Mouse (Mus musculus) midbrain, embryonic 11.5 days (tissue): ENCODE results near the gene Vps13d. TPM values are rescaled to one million over a fixed set of nuclear protein-coding genes. Genes with fewer than 3 reads are reported as not detected.

ENCODE experiments used
- ATAC-seq: fragments of 200-750 bp; cut with Nextera tagmentation; 2 replicates; pipeline ENCODE4 v1.8.0; 2017; ENCODE audit warnings: moderate TSS enrichment, moderate library complexity; ENCODE audit not compliant: low FRiP score
- DNase-seq: peaks from one replicate; pipeline ENCODE4 v3.0.0; 2015; ENCODE audit warnings: low spot score; ENCODE audit errors: missing footprints
- H3K27ac ChIP-seq: fragments of 300-500 bp; sonication (generic); 2 replicates; pipeline ENCODE4 v1.5.1; 2014; ENCODE audit warnings: low read depth, low read length
- H3K27me3 ChIP-seq: fragments of 300-500 bp; sonication (generic); 2 replicates; pipeline ENCODE4 v1.6.1; 2014; ENCODE audit warnings: mild to moderate bottlenecking, low read length, moderate library complexity, mixed read lengths; ENCODE audit not compliant: control insufficient read depth, insufficient read depth
- H3K36me3 ChIP-seq: fragments of 300-500 bp; sonication (generic); 2 replicates; pipeline ENCODE4 v1.6.1; 2014; ENCODE audit warnings: mild to moderate bottlenecking, low read length, moderate library complexity, mixed read lengths; ENCODE audit not compliant: control insufficient read depth, insufficient read depth
- H3K4me1 ChIP-seq: fragments of 300-500 bp; sonication (generic); 2 replicates; pipeline ENCODE4 v1.6.1; 2014; ENCODE audit warnings: low read length; ENCODE audit not compliant: control insufficient read depth, insufficient read depth
- H3K4me2 ChIP-seq: fragments of 300-500 bp; sonication (generic); 2 replicates; pipeline ENCODE4 v1.6.1; 2014; ENCODE audit warnings: mild to moderate bottlenecking, moderate library complexity
- H3K4me3 ChIP-seq: fragments of 300-500 bp; sonication (generic); 2 replicates; pipeline ENCODE4 v1.5.1; 2014; ENCODE audit warnings: low read depth, low read length
- H3K9ac ChIP-seq: fragments of 300-500 bp; sonication (generic); 2 replicates; pipeline ENCODE4 v1.6.1; 2014; ENCODE audit warnings: low read length
- H3K9me3 ChIP-seq: fragments of 300-500 bp; sonication (generic); 2 replicates; pipeline ENCODE4 v1.6.1; 2016; ENCODE audit warnings: low read length; ENCODE audit not compliant: control insufficient read depth
- WGBS: fragments of 180-500 bp; shearing (Covaris S2); extraction: QIAGEN DNeasy Blood & Tissue Kit; methylation state at CpG from one replicate; pipeline ENCODE4 v1.1.7; 2014; 5-methylcytosine and 5-hydroxymethylcytosine counted together
- polyA plus RNA-seq: library from polyadenylated mRNA; unstranded; fragments of >200 nt; fragmentation: Nextera tagmentation; extraction: Ambion mirVana; gene quantifications from 2 replicates; pipeline ENCODE4 v1.2.1, GENCODE M21; 2014

Vps13d gene
- polyA plus RNA-seq, 1 experiment from 2014 or later: 8.7 TPM

DNA sequence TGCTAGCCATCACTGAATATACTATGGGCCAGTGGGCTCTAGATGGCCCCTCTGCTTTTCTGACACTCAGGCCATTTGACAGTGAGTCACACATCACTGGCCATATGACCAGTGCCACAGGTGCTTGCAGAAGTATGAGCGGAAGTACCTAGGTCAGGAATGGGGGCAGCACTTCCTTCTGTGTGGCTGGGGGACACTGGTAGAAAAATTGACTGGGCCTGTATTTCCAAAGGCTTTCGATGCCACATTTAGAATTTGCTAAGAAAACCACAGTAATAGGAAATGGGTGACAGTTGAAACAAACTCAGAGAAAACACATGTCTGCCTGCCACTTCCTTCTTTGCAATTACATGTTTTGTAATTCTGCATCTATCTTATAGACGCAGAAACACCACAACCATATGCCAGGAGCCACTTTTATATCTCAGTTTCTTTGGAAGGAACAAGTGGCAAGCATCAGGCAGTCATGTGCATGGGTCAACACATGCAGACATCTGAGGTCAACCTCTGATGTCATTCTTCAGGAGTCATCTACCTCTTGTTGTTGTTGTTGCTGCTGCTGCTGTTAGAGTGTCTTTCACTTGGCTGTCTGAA lies 175.6 kb downstream of the Vps13d start:
- Histone ChIP-seq H3K4me3 (no peak overlapping the region), H3K9ac (no peak overlapping the region), H3K36me3 (0 out of 2 replicates have a peak, but pooled peaks cover 2% of the 10 kb centered on the region), H3K9me3 (no peaks in the 10 kb centered on the region), H3K27me3 (no peaks in the 10 kb centered on the region), H3K27ac (no peak overlapping the region), H3K4me2 (no peak overlapping the region), H3K4me1 (no peaks in the 10 kb centered on the region)
- WGBS: 93% methylated on average over 3 of the region's 3 CpGs
- DNase-seq (no peak), ATAC-seq (no peak)

DNA sequence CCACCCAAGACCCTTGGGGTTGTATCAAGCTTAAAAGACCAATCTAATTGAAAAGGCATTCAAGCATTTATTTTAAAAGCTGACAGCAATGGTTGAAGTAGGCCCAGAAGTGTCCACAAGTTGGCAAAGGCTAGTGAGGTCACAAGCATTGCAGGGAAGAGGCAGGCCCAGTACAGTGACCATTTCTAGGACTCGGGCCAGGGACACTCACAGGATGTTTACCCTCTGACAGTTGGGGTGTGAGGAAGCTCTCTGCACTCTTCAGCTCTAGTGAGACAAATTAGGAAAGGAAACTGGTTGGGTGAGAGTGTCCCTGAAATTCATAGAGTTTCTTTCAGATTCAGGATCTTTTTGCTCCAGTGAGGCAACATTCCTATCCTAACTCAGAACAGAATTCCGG lies 177.1 kb downstream of the Vps13d start:
- Histone ChIP-seq H3K9me3 (no peaks in the 10 kb centered on the region), H3K4me1 (no peaks in the 10 kb centered on the region), H3K36me3 (0 out of 2 replicates have a peak, but pooled peaks cover 2% of the 10 kb centered on the region), H3K27me3 (no peaks in the 10 kb centered on the region), H3K9ac (no peak overlapping the region), H3K4me3 (no peak overlapping the region), H3K4me2 (no peak overlapping the region), H3K27ac (no peak overlapping the region)
- DNase-seq (no peak), ATAC-seq (no peak)
- 83% methylated on average over 2 of the region's 2 CpGs for WGBS

DNA sequence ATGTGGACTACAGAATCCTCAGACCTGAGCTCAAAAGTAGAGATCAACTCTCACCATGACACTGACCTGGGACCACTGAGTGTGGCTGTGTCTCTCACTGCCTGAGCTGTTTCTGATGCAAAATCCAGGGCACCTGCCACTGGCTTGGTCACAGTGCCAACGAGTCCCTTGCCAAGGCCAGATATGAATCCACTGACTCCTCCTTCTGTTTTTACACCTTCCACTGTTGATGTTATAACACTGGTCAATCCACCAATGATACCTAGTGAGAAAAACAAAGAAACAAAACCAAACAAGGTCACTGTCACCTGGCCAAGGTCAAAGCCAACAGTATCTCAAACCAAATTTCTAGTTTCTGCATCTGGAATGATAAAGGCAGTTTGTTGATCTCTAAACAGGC lies 178.1 kb downstream of the Vps13d start:
- WGBS: 90% methylated on average over 1 of the region's 1 CpGs
- Histone ChIP-seq H3K27ac (no peak overlapping the region), H3K9ac (no peak overlapping the region), H3K9me3 (no peaks in the 10 kb centered on the region), H3K36me3 (0 out of 2 replicates have a peak, but pooled peaks cover 2% of the 10 kb centered on the region), H3K4me2 (no peak overlapping the region), H3K4me3 (no peak overlapping the region), H3K4me1 (no peaks in the 10 kb centered on the region), H3K27me3 (no peaks in the 10 kb centered on the region)
- DNase-seq (no peak), ATAC-seq (no peak)

DNA sequence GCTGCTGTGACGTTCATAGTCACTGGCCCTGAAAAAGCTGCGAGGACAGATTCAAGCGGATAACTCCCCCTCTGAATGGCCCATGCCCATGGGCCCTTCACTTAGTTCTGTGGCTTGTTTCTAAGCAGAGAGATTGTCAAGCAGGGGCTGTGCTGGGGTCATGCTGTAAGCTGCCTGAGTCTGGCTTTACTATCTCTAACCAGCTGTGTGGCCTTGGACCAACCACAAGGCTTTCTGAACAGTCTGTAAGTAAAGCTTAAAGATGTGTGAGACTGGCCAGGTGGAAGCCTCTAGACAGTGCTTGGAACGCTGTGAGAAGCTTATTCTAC lies 180.2 kb downstream of the Vps13d start:
- H3K9ac ChIP-seq: no peak overlapping the region
- no peaks in the 10 kb centered on the region for H3K9me3 ChIP-seq
- 0 out of 2 replicates have a peak, but pooled peaks cover under 1% of the 10 kb centered on the region for H3K36me3 ChIP-seq
- no peaks in the 10 kb centered on the region for H3K4me1 ChIP-seq
- no peak overlapping the region for H3K27ac ChIP-seq
- 97% methylated on average over 4 of the region's 4 CpGs for WGBS
- no peak for DNase-seq
- no peak overlapping the region for H3K4me3 ChIP-seq
- ATAC-seq: no peak
- H3K27me3 ChIP-seq: no peaks in the 10 kb centered on the region
- H3K4me2 ChIP-seq: no peak overlapping the region

DNA sequence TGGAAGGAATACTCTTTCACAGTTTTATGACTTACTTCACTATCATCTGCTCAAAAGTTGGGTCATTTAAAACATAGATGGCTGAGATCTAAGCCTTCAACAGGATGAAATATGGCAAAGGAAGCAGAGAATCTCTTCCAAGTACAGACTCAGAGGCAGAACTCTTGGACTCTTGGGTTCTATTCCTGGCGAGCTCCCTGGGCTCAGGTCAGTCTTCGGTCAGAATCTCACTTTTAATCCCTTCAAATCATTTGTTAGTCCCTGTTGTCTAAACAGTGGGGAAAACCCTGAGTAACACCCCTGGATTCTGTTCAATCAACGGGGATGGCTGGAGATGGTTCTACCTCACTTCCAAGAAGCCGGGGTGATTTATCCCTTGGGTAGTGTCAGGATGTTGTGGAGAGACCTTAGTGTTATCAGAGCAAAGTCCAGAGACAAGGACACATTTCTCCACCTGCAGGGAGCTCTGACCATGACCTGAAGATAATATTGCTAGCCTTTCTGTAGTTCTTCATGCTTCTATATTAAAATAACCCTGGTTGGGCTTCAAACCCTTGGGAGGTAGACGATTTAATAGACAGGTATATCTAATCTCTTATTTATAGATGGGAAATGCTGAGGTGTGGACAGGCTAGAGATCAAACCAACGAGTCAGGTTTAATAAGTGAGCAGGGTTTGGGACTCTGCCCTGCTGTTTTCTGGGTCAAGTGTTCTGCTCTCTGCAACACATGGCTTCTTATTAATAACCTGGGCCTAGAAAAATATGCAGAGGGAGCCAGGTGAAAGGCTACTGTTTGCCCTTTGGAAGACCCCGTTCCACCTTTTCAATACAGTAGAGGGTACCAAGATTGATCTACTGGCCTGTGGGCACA lies 180.8 kb downstream of the Vps13d start:
- no peak overlapping the region for H3K27ac ChIP-seq
- H3K9ac ChIP-seq: no peak overlapping the region
- no peaks in the 10 kb centered on the region for H3K9me3 ChIP-seq

DNA sequence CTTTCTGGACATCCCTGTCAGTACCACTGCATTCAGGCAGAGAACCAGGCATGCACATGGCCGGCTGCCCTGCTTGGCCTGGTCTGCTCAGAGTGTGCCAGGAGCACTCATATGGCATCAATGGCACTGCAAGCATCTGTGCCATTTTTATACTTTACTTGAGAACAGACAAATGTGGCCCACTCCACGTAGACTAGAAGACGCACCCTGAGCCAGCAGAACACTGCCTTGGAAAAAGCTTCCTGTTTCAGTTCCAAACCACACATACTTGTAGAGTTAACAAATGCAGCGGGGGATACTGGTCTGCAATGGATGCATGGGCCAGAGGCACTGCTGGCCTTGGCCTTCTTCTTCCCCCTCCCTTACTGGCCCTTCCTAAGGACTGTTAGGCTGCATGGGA lies 181.6 kb downstream of the Vps13d start:
- Histone ChIP-seq H3K4me3 (no peak overlapping the region), H3K9ac (no peak overlapping the region), H3K27ac (no peak overlapping the region), H3K4me2 (no peak overlapping the region), H3K4me1 (no peaks in the 10 kb centered on the region), H3K27me3 (no peaks in the 10 kb centered on the region), H3K9me3 (no peaks in the 10 kb centered on the region), H3K36me3 (no peaks in the 10 kb centered on the region)
- WGBS: 97% methylated on average over 4 of the region's 4 CpGs
- DNase-seq (peak; percentile 37), ATAC-seq (no peak)

More for the DNA sequence above, 180.8 kb downstream of the Vps13d start:
- ATAC-seq (no peak), DNase-seq (peak; percentile 21)
- Histone ChIP-seq H3K27me3 (no peaks in the 10 kb centered on the region), H3K36me3 (no peaks in the 10 kb centered on the region), H3K4me1 (no peaks in the 10 kb centered on the region), H3K4me2 (no peak overlapping the region), H3K4me3 (no peak overlapping the region)
- WGBS: 93% methylated on average over 7 of the region's 7 CpGs

DNA sequence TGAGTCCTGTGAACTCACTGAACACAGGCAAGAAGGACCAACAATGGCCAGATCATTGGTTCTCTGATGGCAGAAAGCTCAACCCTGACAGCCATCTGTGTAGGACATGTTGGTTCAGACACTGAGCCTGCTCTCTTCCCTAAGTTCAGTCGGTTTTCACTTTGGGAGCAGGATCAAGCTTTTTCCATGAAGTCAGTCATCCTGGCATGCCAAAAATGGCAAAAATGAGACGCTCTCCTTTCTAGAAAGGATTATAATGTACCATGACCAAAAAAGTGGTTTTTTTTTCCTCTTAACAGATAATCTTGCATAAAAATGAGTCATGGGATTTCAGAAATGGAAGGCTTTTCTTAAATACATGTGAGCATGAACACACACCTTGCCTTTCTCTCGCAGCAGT lies 183.6 kb downstream of the Vps13d start:
- no peaks in the 10 kb centered on the region for H3K4me1 ChIP-seq
- 76% methylated on average over 3 of the region's 3 CpGs for WGBS
- DNase-seq (peak; percentile 69), ATAC-seq (no peak)
- H3K4me3 ChIP-seq: no peak overlapping the region
- H3K27ac ChIP-seq: no peak overlapping the region
- no peaks in the 10 kb centered on the region for H3K27me3 ChIP-seq
- H3K9ac ChIP-seq: no peak overlapping the region
- H3K4me2 ChIP-seq: no peak overlapping the region
- H3K9me3 ChIP-seq: no peaks in the 10 kb centered on the region
- no peaks in the 10 kb centered on the region for H3K36me3 ChIP-seq

DNA sequence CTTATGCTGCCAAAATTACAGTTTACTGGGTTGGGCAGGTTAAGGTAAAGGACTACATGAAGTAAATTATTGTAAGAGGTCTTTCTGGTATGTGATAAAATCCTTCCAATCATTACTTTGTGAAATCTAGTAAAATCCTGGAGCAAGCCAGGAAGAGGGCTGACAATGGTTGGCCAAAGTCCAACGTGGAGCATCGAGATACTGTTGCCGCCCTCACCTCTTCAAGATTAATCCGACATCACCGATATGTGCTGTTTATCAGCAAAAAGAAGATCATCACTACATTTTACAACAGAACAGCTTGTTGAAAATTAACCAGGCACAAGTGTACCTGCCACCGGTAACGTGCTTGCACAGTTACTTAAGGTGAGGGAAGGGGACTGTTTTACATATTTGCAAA lies 184.9 kb downstream of the Vps13d start:
- Histone ChIP-seq H3K4me2 (no peak overlapping the region), H3K9ac (no peak overlapping the region), H3K4me1 (no peaks in the 10 kb centered on the region), H3K36me3 (no peaks in the 10 kb centered on the region), H3K27me3 (no peaks in the 10 kb centered on the region), H3K4me3 (no peak overlapping the region), H3K27ac (no peak overlapping the region), H3K9me3 (no peaks in the 10 kb centered on the region)
- ATAC-seq: no peak
- DNase-seq: peak; percentile 17
- 92% methylated on average over 7 of the region's 7 CpGs for WGBS

DNA sequence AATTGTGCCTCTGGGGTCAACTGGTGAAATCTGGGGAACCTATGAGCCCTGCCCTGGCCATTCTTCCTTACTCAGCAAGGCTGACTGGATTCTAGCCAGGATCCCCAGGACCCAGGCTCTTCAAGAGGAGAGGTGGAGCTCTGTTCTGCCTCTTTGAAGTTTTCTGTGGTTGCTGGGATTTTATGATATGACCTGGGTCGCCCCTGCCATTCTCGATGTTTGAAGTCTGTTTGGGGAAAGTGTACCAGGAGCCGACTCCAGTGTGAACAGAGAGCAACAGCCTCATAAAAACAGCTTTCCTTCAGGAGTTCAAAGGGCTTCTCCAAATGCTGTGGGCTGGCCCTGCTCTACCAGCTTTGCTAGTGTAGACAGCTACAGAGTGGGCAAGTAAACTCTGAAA lies 185.4 kb downstream of the Vps13d start:
- H3K36me3 ChIP-seq: no peaks in the 10 kb centered on the region

More for the DNA sequence above, 185.4 kb downstream of the Vps13d start:
- 70% methylated on average over 3 of the region's 3 CpGs for WGBS
- ATAC-seq (no peak), DNase-seq (peak; percentile 35)
- no peaks in the 10 kb centered on the region for H3K9me3 ChIP-seq
- H3K27ac ChIP-seq: no peak overlapping the region
- no peak overlapping the region for H3K4me3 ChIP-seq
- H3K27me3 ChIP-seq: no peaks in the 10 kb centered on the region
- H3K4me1 ChIP-seq: no peaks in the 10 kb centered on the region
- H3K4me2 ChIP-seq: no peak overlapping the region
- no peak overlapping the region for H3K9ac ChIP-seq
